Mouse (Mus musculus) liver, adult 2 months (tissue): ENCODE measurements around the gene Sigirr. TPM values are rescaled to one million over a fixed set of nuclear protein-coding genes. Genes with fewer than 3 reads are reported as not detected.
A peak's percentile ranks its signal among the peaks of the same experiment; 100 is the strongest.

Experiments used
- DNase-seq: peaks from one replicate; pipeline ENCODE4 v3.0.0-alpha.2; 2011; ENCODE audit warnings: low read depth, low spot score; ENCODE audit errors: extremely low read depth
- H3K27ac ChIP-seq: fragments of 200-500 bp; replicated peaks from 2 replicates; pipeline ENCODE4 v1.5.1; 2012; ENCODE audit warnings: low read depth, mild to moderate bottlenecking, control low read depth, inconsistent platforms, low read length; ENCODE audit not compliant: insufficient read depth
- H3K27me3 ChIP-seq: fragments of 200-500 bp; 2 replicates; pipeline ENCODE4 v1.6.1; 2012; ENCODE audit warnings: mild to moderate bottlenecking, moderate library complexity, low read length, inconsistent platforms; ENCODE audit not compliant: control insufficient read depth, insufficient read depth
- H3K36me3 ChIP-seq: fragments of 200-500 bp; 2 replicates; pipeline ENCODE4 v1.6.1; 2012; ENCODE audit warnings: low read length, inconsistent platforms; ENCODE audit not compliant: control insufficient read depth, insufficient read depth
- H3K4me1 ChIP-seq: fragments of 200-500 bp; 2 replicates; pipeline ENCODE4 v1.6.1; 2011; ENCODE audit warnings: low read length; ENCODE audit not compliant: control insufficient read depth, insufficient read depth
- H3K4me3 ChIP-seq: fragments of 200-500 bp; 2 replicates; pipeline ENCODE4 v1.5.1; 2011; ENCODE audit warnings: low read depth, mild to moderate bottlenecking, control low read depth, low read length, moderate library complexity; ENCODE audit not compliant: insufficient read depth
- H3K79me2 ChIP-seq: fragments of 200-500 bp; 2 replicates; pipeline ENCODE4 v1.6.1; 2012; ENCODE audit warnings: inconsistent platforms, mild to moderate bottlenecking, low read length, moderate library complexity; ENCODE audit not compliant: control insufficient read depth, insufficient read depth
- H3K9ac ChIP-seq: fragments of 200-500 bp; 2 replicates; pipeline ENCODE4 v1.6.1; 2012; ENCODE audit warnings: low read depth, mild to moderate bottlenecking, control low read depth, inconsistent platforms, low read length
- CTCF ChIP-seq: fragments of 200-500 bp; IDR thresholded peaks from 2 replicates; pipeline ENCODE4 v1.5.1; 2011; ENCODE audit warnings: low read depth, low read length, control low read depth
- POLR2A ChIP-seq: fragments of 200-500 bp; IDR thresholded peaks from 2 replicates; pipeline ENCODE4 v1.6.1; 2011; ENCODE audit warnings: low read length, control low read depth; ENCODE audit not compliant: insufficient read depth; ENCODE audit errors: extremely low read depth
- WGBS: fragments of 180-500 bp; shearing (Covaris S2); methylation state at CpG from one replicate; pipeline ENCODE4 v1.1.7; 2018; 5-methylcytosine and 5-hydroxymethylcytosine counted together
- polyA plus RNA-seq: library from polyadenylated mRNA; depleted of rRNA; stranded (reverse); fragments of >200 nt; gene quantifications from 2 replicates; pipeline ENCODE4 v1.2.3, GENCODE M21; 2012
- total RNA-seq: library from RNA; depleted of rRNA; stranded (reverse); fragments of >200 nt; gene quantifications from 2 replicates; pipeline ENCODE4 v1.2.3, GENCODE M21; 2014

Sigirr gene
- total and polyA plus RNA-seq, 2 experiments = 21.8 to 42.4 TPM

DNA sequence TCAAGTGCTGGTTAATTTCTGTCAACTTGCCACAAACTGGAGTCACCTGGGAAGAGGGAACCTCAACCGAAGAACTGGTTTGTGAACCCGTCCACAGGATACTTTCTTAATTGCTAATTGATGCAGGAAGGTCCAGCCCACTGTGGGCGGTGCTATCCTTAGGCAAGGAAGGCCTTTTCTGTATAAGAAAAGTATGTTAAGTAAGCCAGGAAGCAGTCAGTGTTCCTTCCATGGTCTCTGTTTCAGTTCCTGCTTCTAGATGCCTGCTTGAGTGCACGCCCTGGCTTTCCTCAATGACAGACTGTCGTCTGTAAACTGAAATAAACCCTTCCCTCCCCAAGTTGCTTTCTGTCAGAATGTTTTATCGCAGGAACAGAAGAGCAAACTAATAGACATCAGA is 43.4 kb downstream of the Sigirr start:
- Histone ChIP-seq H3K27me3 (peaks cover 10% of the 10 kb centered on the region), H3K4me3 (no peak overlapping the region), H3K4me1 (peaks cover 7% of the 10 kb centered on the region), H3K9ac (no peak overlapping the region), H3K27ac (no peak overlapping the region), H3K79me2 (no peaks in the 10 kb centered on the region), H3K36me3 (no peaks in the 10 kb centered on the region)
- TF ChIP-seq CTCF (no peak), POLR2A (no peak)
- 85% methylated on average over 6 of the region's 6 CpGs for WGBS
- peak; percentile 15 for DNase-seq

DNA sequence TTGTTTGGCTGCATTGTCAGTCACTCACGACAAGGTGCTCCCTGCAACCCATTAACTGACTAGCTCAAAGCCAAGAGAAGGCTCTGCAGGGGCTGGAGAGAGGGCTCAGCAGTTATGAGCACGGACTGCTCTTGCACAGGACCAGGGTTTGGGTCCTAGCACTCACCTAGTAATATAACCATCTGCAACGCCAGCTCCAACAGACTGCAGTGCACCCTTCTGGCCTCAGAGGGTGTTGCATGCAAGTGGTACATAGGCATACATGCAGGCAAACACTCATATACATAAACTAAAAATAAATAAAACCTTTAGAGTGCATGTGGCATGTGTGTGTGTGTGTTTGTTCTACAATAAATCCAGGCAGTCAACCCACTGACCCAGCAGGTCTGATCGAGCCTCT is 44.6 kb downstream of the Sigirr start:
- WGBS = 68% methylated on average over 4 of the region's 4 CpGs
- Histone ChIP-seq H3K9ac (no peak overlapping the region), H3K4me1 (peaks cover 7% of the 10 kb centered on the region), H3K27ac (no peak overlapping the region), H3K79me2 (no peaks in the 10 kb centered on the region), H3K4me3 (no peak overlapping the region), H3K36me3 (no peaks in the 10 kb centered on the region), H3K27me3 (peaks cover 5% of the 10 kb centered on the region)
- TF ChIP-seq POLR2A (no peak), CTCF (peak; percentile 16; the same call in 1 of the 2 replicates)
- no peak for DNase-seq

DNA sequence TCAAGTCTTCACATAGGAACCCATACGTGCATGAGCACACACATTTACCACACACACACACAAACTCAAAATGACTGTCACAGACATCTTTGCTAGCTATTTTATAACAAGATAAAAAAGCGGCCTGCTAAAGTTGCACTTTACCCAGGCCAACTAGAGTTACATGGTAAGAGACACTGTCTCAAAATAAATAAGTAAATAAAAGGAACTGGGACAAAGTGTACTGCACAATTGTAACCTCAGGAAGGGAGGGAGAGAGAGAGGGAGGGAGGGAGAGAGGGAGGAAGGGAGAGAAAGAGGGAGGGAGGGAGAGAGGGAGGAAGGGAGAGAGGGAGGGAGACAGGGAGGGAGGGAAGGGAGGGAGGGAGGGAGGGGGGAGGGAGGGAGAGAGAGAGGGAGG is 48.0 kb downstream of the Sigirr start:
- peak overlapping the region; percentile 33; the same call in 1 of the 2 replicates for H3K4me3 ChIP-seq
- peak; percentile 92 for DNase-seq
- TF ChIP-seq CTCF = no peak
- TF ChIP-seq POLR2A = no peak
- WGBS = 23% methylated on average over 2 of the region's 2 CpGs
- H3K27ac ChIP-seq = peak overlapping the region; percentile 97
- H3K36me3 ChIP-seq = no peaks in the 10 kb centered on the region
- H3K4me1 ChIP-seq = peaks cover 13% of the 10 kb centered on the region
- H3K9ac ChIP-seq = peak overlapping the region; percentile 76
- H3K27me3 ChIP-seq = no peaks in the 10 kb centered on the region
- no peaks in the 10 kb centered on the region for H3K79me2 ChIP-seq

DNA sequence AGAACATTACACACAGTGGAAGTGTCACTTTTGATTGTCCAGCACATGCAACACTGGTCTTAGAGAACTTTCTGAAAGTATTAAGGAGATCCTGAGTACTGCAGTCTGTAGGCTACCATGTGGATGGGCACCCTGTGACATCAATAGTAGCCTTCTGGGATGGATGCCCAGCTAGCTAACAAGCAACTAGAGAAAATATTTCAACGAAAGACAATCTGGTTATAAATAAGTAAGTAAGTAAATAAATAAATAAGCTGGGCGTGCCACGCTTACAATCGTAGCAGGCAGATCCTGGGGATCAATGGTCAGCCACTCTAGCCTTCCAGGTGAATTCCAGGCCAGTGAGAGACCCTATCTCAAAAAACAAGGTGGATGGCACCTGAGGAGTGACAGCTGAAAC is 48.4 kb downstream of the Sigirr start:
- DNase-seq = peak; percentile 82
- Histone ChIP-seq H3K27me3 (no peaks in the 10 kb centered on the region), H3K4me3 (peak overlapping the region; percentile 44), H3K36me3 (no peaks in the 10 kb centered on the region), H3K4me1 (peaks cover 15% of the 10 kb centered on the region), H3K79me2 (no peaks in the 10 kb centered on the region), H3K9ac (peak overlapping the region; percentile 76), H3K27ac (peak overlapping the region; percentile 97)
- TF ChIP-seq POLR2A (no peak), CTCF (no peak)
- WGBS = 17% methylated on average over 4 of the region's 4 CpGs

DNA sequence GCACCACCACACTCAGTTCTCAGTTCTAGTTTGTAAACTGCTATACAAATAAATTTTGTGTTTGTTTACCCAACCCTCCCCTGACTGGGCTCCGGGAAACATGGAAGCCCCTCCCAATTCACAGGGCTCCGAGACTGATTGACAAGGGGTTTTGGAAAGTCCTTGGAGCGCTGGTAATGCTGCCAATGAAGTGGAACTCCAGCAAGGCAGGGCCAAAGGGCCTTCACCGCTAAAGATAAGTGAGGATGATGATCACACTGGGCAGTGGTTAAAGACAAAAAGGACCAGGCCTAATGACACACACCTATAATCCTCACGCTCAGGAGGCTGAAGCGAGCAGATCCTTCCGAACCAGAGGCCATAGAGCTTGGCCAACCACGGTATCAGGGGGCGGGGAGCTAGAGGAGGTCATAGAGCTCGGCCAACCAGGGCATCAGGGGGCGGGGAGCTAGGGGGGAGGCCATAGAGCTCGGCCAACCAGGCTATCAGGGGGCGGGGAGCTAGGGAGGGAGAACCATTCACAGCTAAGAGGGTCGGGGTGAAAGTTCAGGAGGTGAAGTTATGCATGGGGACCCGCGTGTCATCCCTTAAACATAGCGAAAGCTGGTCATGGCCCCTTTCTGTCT is 49.2 kb downstream of the Sigirr start:
- Histone ChIP-seq H3K4me3 (peak overlapping the region; percentile 44; the same call in 1 of the 2 replicates), H3K36me3 (no peaks in the 10 kb centered on the region), H3K27me3 (no peaks in the 10 kb centered on the region), H3K79me2 (no peaks in the 10 kb centered on the region), H3K9ac (peak overlapping the region; percentile 73), H3K4me1 (peaks cover 15% of the 10 kb centered on the region), H3K27ac (peak overlapping the region; percentile 97)
- DNase-seq = peak; percentile 91
- 21% methylated on average over 17 of the region's 17 CpGs for WGBS
- TF ChIP-seq CTCF = no peak
- peak; percentile 20; the same call in 1 of the 2 replicates for TF ChIP-seq POLR2A

DNA sequence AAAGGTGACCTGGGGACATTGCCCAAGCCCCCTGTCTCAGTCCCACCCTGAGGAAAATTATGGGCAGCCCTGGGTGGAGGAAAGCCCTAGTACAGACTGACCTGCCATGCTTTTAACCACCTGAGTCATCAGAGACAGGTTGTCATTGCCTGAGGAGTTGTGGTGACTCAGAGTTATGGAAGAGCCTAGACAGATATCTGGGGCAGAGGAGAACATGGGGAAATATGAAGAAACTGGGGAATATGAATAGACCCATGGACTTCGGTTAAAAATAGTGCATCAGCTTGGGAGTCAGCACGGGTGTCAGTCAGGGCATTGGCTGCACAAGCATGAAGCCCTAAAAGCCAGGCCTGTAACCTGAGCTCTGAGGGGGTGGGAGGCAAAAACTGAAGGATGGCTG is 51.0 kb downstream of the Sigirr start:
- no peak for TF ChIP-seq CTCF
- TF ChIP-seq POLR2A = no peak
- peak overlapping the region; percentile 32 for H3K27ac ChIP-seq
- H3K4me3 ChIP-seq = no peak overlapping the region
- WGBS = 61% methylated on average over 2 of the region's 2 CpGs
- DNase-seq = no peak
- H3K9ac ChIP-seq = no peak overlapping the region
- H3K27me3 ChIP-seq = no peaks in the 10 kb centered on the region
- H3K36me3 ChIP-seq = no peaks in the 10 kb centered on the region
- H3K4me1 ChIP-seq = peaks cover 15% of the 10 kb centered on the region
- H3K79me2 ChIP-seq = no peaks in the 10 kb centered on the region
